Mouse (Mus musculus): ENCODE data around the gene Get4.

The Get4 gene

DNA sequence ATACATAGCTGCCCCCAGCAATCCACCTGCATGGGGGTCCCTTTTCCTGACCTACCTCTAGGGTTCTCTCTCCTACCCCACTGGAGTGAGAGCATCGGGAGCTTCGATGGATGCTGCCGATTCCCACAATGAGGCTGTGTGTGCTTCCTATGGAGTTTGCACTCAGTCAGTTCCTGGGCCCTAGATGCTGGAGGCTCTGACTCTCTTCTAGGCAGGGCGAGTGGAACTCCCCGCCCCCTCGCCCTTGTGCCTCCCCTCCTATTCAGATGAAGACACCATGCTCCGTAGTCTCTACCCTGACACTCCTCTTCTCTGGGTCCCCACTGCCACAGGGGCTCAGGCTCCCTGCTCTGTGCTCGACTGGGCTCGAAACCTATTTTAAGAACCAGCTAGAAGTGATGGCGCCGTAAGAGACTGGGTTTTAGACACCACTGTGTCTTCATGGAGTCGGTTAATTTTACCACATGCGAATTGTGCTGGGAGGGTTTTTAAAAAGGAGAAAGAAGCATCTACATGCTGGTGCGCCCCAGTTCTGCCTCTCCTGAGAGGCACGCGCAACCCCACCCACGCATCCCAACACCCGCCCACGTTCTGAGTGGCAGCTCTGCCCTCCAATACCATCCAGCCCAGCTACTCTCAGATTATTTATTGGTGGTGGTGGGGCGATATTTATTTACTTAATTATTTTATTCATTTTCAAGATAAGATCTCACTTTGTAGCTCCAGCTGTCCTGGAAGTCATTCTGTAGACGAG is 65.8 kb downstream of the Get4 start:
- DNase-seq (ENCODE audit: low spot score): no peak

Data from T-cell, adult 2 months (primary cell).